Mouse (Mus musculus): ENCODE measurements at regions not wholly inside any gene's neighbourhood (a gene's known extent, or its start where the extent isn't known, plus 50 kb on each side); places are given as distances from the start of the nearest gene placed in this dataset.

- ATAC-seq (ENCODE audit: extremely low read depth, insufficient number of reproducible peaks, low FRiP score, poor library complexity, severe bottlenecking): no peak
Observed at GRCm38 (mm10) chr6:51268931-51269330, 163.5 kb upstream of the Nfe2l3 start.

- no peak for ATAC-seq (ENCODE audit: extremely low read depth, insufficient number of reproducible peaks, low FRiP score, poor library complexity, severe bottlenecking)
Observed at GRCm38 (mm10) chr6:51269617-51270016, 162.9 kb upstream of the Nfe2l3 start.

- no peak for ATAC-seq (ENCODE audit: extremely low read depth, insufficient number of reproducible peaks, low FRiP score, poor library complexity, severe bottlenecking)
Observed at GRCm38 (mm10) chr6:51270216-51271127, 162.0 kb upstream of the Nfe2l3 start.

GRCm38 (mm10) chr6:51271128-51271480, 161.4 kb upstream of the Nfe2l3 start:
- no peak for ATAC-seq (ENCODE audit: extremely low read depth, insufficient number of reproducible peaks, low FRiP score, poor library complexity, severe bottlenecking)

GRCm38 (mm10) chr6:51272136-51272736, 160.2 kb upstream of the Nfe2l3 start:
- no peak for ATAC-seq (ENCODE audit: extremely low read depth, insufficient number of reproducible peaks, low FRiP score, poor library complexity, severe bottlenecking)

GRCm38 (mm10) chr6:51279491-51279890, 153.0 kb upstream of the Nfe2l3 start:
- ATAC-seq (ENCODE audit: extremely low read depth, insufficient number of reproducible peaks, low FRiP score, poor library complexity, severe bottlenecking): no peak

- ATAC-seq (ENCODE audit: extremely low read depth, insufficient number of reproducible peaks, low FRiP score, poor library complexity, severe bottlenecking): no peak
Observed at GRCm38 (mm10) chr6:51280231-51280630, 152.2 kb upstream of the Nfe2l3 start.

- no peak for ATAC-seq (ENCODE audit: extremely low read depth, insufficient number of reproducible peaks, low FRiP score, poor library complexity, severe bottlenecking)
Observed at GRCm38 (mm10) chr6:51283916-51284706, 148.4 kb upstream of the Nfe2l3 start.

- no peak for ATAC-seq (ENCODE audit: extremely low read depth, insufficient number of reproducible peaks, low FRiP score, poor library complexity, severe bottlenecking)
Observed at GRCm38 (mm10) chr6:51284881-51285280, 147.6 kb upstream of the Nfe2l3 start.

- no peak for ATAC-seq (ENCODE audit: extremely low read depth, insufficient number of reproducible peaks, low FRiP score, poor library complexity, severe bottlenecking)
Observed at GRCm38 (mm10) chr6:51286836-51287235, 145.6 kb upstream of the Nfe2l3 start.

- ATAC-seq (ENCODE audit: extremely low read depth, insufficient number of reproducible peaks, low FRiP score, poor library complexity, severe bottlenecking): no peak
Observed at GRCm38 (mm10) chr6:51287383-51287782, 145.1 kb upstream of the Nfe2l3 start.

- no peak for ATAC-seq (ENCODE audit: extremely low read depth, insufficient number of reproducible peaks, low FRiP score, poor library complexity, severe bottlenecking)
Observed at GRCm38 (mm10) chr6:51287807-51288206, 144.7 kb upstream of the Nfe2l3 start.

GRCm38 (mm10) chr6:51288306-51289066, 144.0 kb upstream of the Nfe2l3 start:
- ATAC-seq (ENCODE audit: extremely low read depth, insufficient number of reproducible peaks, low FRiP score, poor library complexity, severe bottlenecking): no peak

- no peak for ATAC-seq (ENCODE audit: extremely low read depth, insufficient number of reproducible peaks, low FRiP score, poor library complexity, severe bottlenecking)
Observed at GRCm38 (mm10) chr6:51289067-51289725, 143.3 kb upstream of the Nfe2l3 start.

GRCm38 (mm10) chr6:51300694-51301417, 131.6 kb upstream of the Nfe2l3 start:
- ATAC-seq (ENCODE audit: extremely low read depth, insufficient number of reproducible peaks, low FRiP score, poor library complexity, severe bottlenecking): no peak

GRCm38 (mm10) chr6:51301831-51302230, 130.6 kb upstream of the Nfe2l3 start:
- no peak for ATAC-seq (ENCODE audit: extremely low read depth, insufficient number of reproducible peaks, low FRiP score, poor library complexity, severe bottlenecking)

GRCm38 (mm10) chr6:51302240-51302639, 130.2 kb upstream of the Nfe2l3 start:
- no peak for ATAC-seq (ENCODE audit: extremely low read depth, insufficient number of reproducible peaks, low FRiP score, poor library complexity, severe bottlenecking)

GRCm38 (mm10) chr6:51318341-51318740, 114.1 kb upstream of the Nfe2l3 start:
- no peak for ATAC-seq (ENCODE audit: extremely low read depth, insufficient number of reproducible peaks, low FRiP score, poor library complexity, severe bottlenecking)

Measured in neutrophil, adult 5-6 weeks (primary cell).